In the genomic region with DNA sequence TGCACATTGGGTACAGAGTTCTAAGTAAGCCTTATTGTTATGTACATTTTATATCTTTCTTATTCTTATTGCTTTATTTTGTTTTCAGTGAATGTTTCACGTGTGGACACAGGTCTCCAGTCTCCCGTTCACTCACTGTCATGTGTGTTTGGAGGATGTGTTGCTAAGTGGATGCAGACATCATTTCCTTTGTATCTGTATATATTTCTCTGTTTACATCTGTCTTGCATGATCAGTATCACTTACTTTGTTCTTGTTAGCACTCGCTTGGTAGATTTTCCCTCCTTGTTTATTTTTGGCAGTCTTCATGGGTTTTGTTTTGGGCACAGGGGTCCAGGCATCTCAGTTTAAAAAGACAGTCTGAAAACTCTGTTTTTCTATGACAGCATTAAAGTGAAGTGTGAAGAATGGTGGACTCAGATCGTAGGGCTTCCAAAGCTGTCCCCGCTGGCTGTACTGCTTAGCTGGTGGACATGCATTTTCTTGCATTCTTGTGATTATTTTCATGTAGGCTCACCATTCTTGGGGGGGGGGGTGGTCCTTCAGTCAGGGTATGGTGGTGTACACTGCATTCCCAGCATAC, we compare ENCODE assay signal across 23 mouse cellular contexts.
DNase-seq lines count a peak whose midpoint lies in the region; ATAC-seq and TF ChIP-seq lines count a peak whose summit lies in the region.
"Had no signal": no experiment of that assay in that cellular context is flagged by ENCODE, and none has a peak within 500 bp of the region (broad histone marks: within the 10 kb centered on the region; RNA-seq: fewer than 3 reads in every experiment).

No protein-coding gene starts in this region.

- no peaks in the 10 kb centered on the region for H3K36me3 ChIP-seq in heart, embryonic 11.5 days (ENCODE audit: control insufficient read depth, insufficient read depth, low read length)
- H3K36me3 ChIP-seq in lung, embryonic 15.5 days = no peaks in the 10 kb centered on the region
- no peaks in the 10 kb centered on the region for H3K36me3 ChIP-seq in midbrain, embryonic 11.5 days (ENCODE audit: control insufficient read depth, insufficient read depth, low read length)
- no peaks in the 10 kb centered on the region for H3K36me3 ChIP-seq in midbrain, postnatal 0 days (ENCODE audit: insufficient read depth, low read length)
- H3K36me3 ChIP-seq: embryonic facial prominence, embryonic 10.5 days; embryonic facial prominence, embryonic 12.5 days; forebrain, embryonic 15.5 days; G1E had no signal

- no peak overlapping the region for H3K4me3 ChIP-seq in heart, embryonic 11.5 days (ENCODE audit: low read depth, low read length)
- no peak overlapping the region for H3K4me3 ChIP-seq in lung, embryonic 15.5 days
- H3K4me3 ChIP-seq in midbrain, embryonic 11.5 days (ENCODE audit: low read depth, low read length) = no peak overlapping the region
- no peak overlapping the region for H3K4me3 ChIP-seq in midbrain, postnatal 0 days (ENCODE audit: low read depth, low read length)
- H3K4me3 ChIP-seq: embryonic facial prominence, embryonic 10.5 days; embryonic facial prominence, embryonic 12.5 days; forebrain, embryonic 13.5 days; forebrain, embryonic 15.5 days had no signal

- no peak overlapping the region for H3K27ac ChIP-seq in heart, embryonic 11.5 days (ENCODE audit: low read depth, low read length)
- no peak overlapping the region; the same call in 1 of the 2 replicates for H3K27ac ChIP-seq in lung, embryonic 15.5 days
- H3K27ac ChIP-seq in midbrain, embryonic 11.5 days (ENCODE audit: low read depth, low read length) = no peak overlapping the region
- no peak overlapping the region for H3K27ac ChIP-seq in midbrain, postnatal 0 days (ENCODE audit: low read depth, low read length)
- H3K27ac ChIP-seq: embryonic facial prominence, embryonic 10.5 days; embryonic facial prominence, embryonic 12.5 days; forebrain, embryonic 13.5 days; forebrain, embryonic 15.5 days had no signal

- H3K9me3 ChIP-seq in heart, embryonic 11.5 days (replicated peaks; ENCODE audit: control insufficient read depth, low read length) = no peaks in the 10 kb centered on the region
- H3K9me3 ChIP-seq in lung, embryonic 15.5 days = no peaks in the 10 kb centered on the region
- no peaks in the 10 kb centered on the region for H3K9me3 ChIP-seq in midbrain, embryonic 11.5 days (ENCODE audit: control insufficient read depth, low read length)
- no peaks in the 10 kb centered on the region for H3K9me3 ChIP-seq in midbrain, postnatal 0 days (ENCODE audit: low read length)
- H3K9me3 ChIP-seq: embryonic facial prominence, embryonic 10.5 days; embryonic facial prominence, embryonic 12.5 days; forebrain, embryonic 13.5 days; forebrain, embryonic 15.5 days had no signal

- DNase-seq in heart, adult 11 months = peak; percentile 17
- no peak for DNase-seq in lung, postnatal 25 days (ENCODE audit: low spot score)
- peak; percentile 12 for DNase-seq in midbrain, embryonic 11.5 days (ENCODE audit: low spot score, missing footprints)
- no peak for DNase-seq in midbrain, postnatal 0 days (ENCODE audit: low spot score)
- DNase-seq: adrenal gland, adult 8-10 months; adrenal gland, postnatal 14 days; adrenal gland, postnatal 36 days; B cell, adult 2 months; cerebellum, adult 11-12 months; cerebellum, adult 2 months; cerebellum, adult 9-10 months; cerebellum, postnatal 10 days; cerebellum, postnatal 25 days had no signal

- no peak overlapping the region for H3K9ac ChIP-seq in heart, embryonic 11.5 days (ENCODE audit: low read depth, low read length)
- no peak overlapping the region for H3K9ac ChIP-seq in lung, embryonic 15.5 days
- H3K9ac ChIP-seq in midbrain, embryonic 11.5 days (ENCODE audit: low read length) = no peak overlapping the region
- no peak overlapping the region for H3K9ac ChIP-seq in midbrain, postnatal 0 days (replicated peaks; ENCODE audit: low read length, poor library complexity, severe bottlenecking)
- H3K9ac ChIP-seq: embryonic facial prominence, embryonic 12.5 days; forebrain, embryonic 13.5 days; forebrain, embryonic 15.5 days had no signal

- WGBS in heart, embryonic 11.5 days (ENCODE audit: insufficient replicate concordance) = 58% methylated on average over 5 of the region's 5 CpGs
- WGBS in lung, embryonic 15.5 days = 28% methylated on average over 5 of the region's 5 CpGs
- WGBS in midbrain, embryonic 11.5 days = 83% methylated on average over 5 of the region's 5 CpGs
- 90% methylated on average over 5 of the region's 5 CpGs for WGBS in midbrain, postnatal 0 days

- H3K27me3 ChIP-seq in heart, embryonic 11.5 days (ENCODE audit: control insufficient read depth, insufficient read depth, low read length) = no peaks in the 10 kb centered on the region
- H3K27me3 ChIP-seq in lung, embryonic 15.5 days = no peaks in the 10 kb centered on the region
- H3K27me3 ChIP-seq in midbrain, embryonic 11.5 days (ENCODE audit: control insufficient read depth, insufficient read depth, low read length) = no peaks in the 10 kb centered on the region
- no peaks in the 10 kb centered on the region for H3K27me3 ChIP-seq in midbrain, postnatal 0 days (ENCODE audit: insufficient read depth, low read length)
- H3K27me3 ChIP-seq: embryonic facial prominence, embryonic 12.5 days; forebrain, embryonic 13.5 days; forebrain, embryonic 15.5 days; Patski had no signal

- ATAC-seq in heart, embryonic 11.5 days (replicated peaks; ENCODE audit: insufficient number of reproducible peaks, low FRiP score, low TSS enrichment) = no peak
- peak; percentile 56; the same call in 1 of the 2 replicates for ATAC-seq in lung, embryonic 15.5 days (ENCODE audit: borderline replicate concordance, extremely low read depth, low FRiP score, low TSS enrichment)
- no peak for ATAC-seq in midbrain, embryonic 11.5 days (ENCODE audit: low FRiP score)
- ATAC-seq in midbrain, postnatal 0 days (ENCODE audit: low FRiP score) = no peak
- ATAC-seq: activated CD4-positive, CD25-positive, alpha-beta regulatory T cell, adult 4 months; CD4-positive, CD25-positive, alpha-beta regulatory T cell, adult 4 months; forebrain, embryonic 13.5 days; forebrain, embryonic 15.5 days had no signal

- TF ChIP-seq CTCF in midbrain, postnatal 0 days (IDR thresholded peaks at IDR 0.05) = no peak

- no peaks in the 10 kb centered on the region for H3K4me1 ChIP-seq in heart, embryonic 11.5 days (ENCODE audit: control insufficient read depth, insufficient read depth, low read length)
- peaks cover 3% of the 10 kb centered on the region; the same call in 1 of the 2 replicates for H3K4me1 ChIP-seq in lung, embryonic 15.5 days
- H3K4me1 ChIP-seq in midbrain, embryonic 11.5 days (ENCODE audit: control insufficient read depth, insufficient read depth, low read length) = no peaks in the 10 kb centered on the region
- H3K4me1 ChIP-seq in midbrain, postnatal 0 days (ENCODE audit: insufficient read depth, low read length) = 0 out of 2 replicates have a peak, but pooled peaks cover 2% of the 10 kb centered on the region
- H3K4me1 ChIP-seq: embryonic facial prominence, embryonic 10.5 days; embryonic facial prominence, embryonic 12.5 days; forebrain, embryonic 13.5 days; forebrain, embryonic 15.5 days had no signal

- no peak overlapping the region for H3K4me2 ChIP-seq in heart, embryonic 11.5 days
- H3K4me2 ChIP-seq in lung, embryonic 15.5 days = no peak overlapping the region
- no peak overlapping the region for H3K4me2 ChIP-seq in midbrain, embryonic 11.5 days
- no peak overlapping the region for H3K4me2 ChIP-seq in midbrain, postnatal 0 days (ENCODE audit: low read depth, low read length, poor library complexity, severe bottlenecking)
- H3K4me2 ChIP-seq: embryonic facial prominence, embryonic 12.5 days; forebrain, embryonic 13.5 days; forebrain, embryonic 15.5 days had no signal

Comparison
In these comparisons a context has a peak if more than half of its experiments do, and no peak if none do; other contexts are left out.
1. DNase-seq: peak in heart, adult 11 months (single experiment) and midbrain, embryonic 11.5 days (single experiment); none in lung, postnatal 25 days (single experiment) and midbrain, postnatal 0 days (single experiment).